ENCODE assay signal across 16 mouse cellular contexts in genomic region chr2:72095002-72095401, GRCm38 (mm10).
A peak's percentile ranks its signal among the peaks of the same experiment; 100 is the strongest.
DNase-seq lines count a peak whose midpoint lies in the region; ATAC-seq and TF ChIP-seq lines count a peak whose summit lies in the region.
"Had no signal": no experiment of that assay in that cellular context is flagged by ENCODE, and none has a peak within 500 bp of the region (broad histone marks: within the 10 kb centered on the region; RNA-seq: fewer than 3 reads in every experiment).

No protein-coding gene starts in this region.

- DNase-seq in hindbrain, embryonic 10.5 days (ENCODE audit: low spot score), result no peak
- DNase-seq in lung, embryonic 14.5 days, result no peak
- no peak for DNase-seq in lung, postnatal 4 days
- peak; percentile 50 for DNase-seq in brain, adult 2 months (ENCODE audit: low read depth, low spot score)
- DNase-seq in midbrain, postnatal 0 days (ENCODE audit: low spot score), result no peak
- DNase-seq: cerebellum, adult 9-11 months; heart, adult 18-20 months; heart, postnatal 14 days; right cerebral cortex, adult 18-20 months had no signal

- no peaks in the 10 kb centered on the region for H3K9me3 ChIP-seq in hindbrain, embryonic 13.5 days
- H3K9me3 ChIP-seq in hindbrain, embryonic 10.5 days, result no peaks in the 10 kb centered on the region
- no peaks in the 10 kb centered on the region for H3K9me3 ChIP-seq in lung, embryonic 14.5 days (ENCODE audit: low read depth, low read length)
- no peaks in the 10 kb centered on the region for H3K9me3 ChIP-seq in intestine, embryonic 16.5 days (ENCODE audit: control insufficient read depth, low read length)
- no peaks in the 10 kb centered on the region for H3K9me3 ChIP-seq in midbrain, postnatal 0 days (ENCODE audit: low read length)
- H3K9me3 ChIP-seq: embryonic facial prominence, embryonic 15.5 days; forebrain, embryonic 10.5 days; limb, embryonic 15.5 days; midbrain, embryonic 12.5 days had no signal

- H3K27ac ChIP-seq in hindbrain, embryonic 13.5 days, result 0 out of 2 replicates have a peak overlapping the region, but pooled peaks have one; percentile 35
- no peak overlapping the region for H3K27ac ChIP-seq in hindbrain, embryonic 10.5 days
- peak overlapping the region; percentile 1; the same call in 1 of the 2 replicates for H3K27ac ChIP-seq in lung, embryonic 14.5 days (ENCODE audit: low read depth)
- peak overlapping the region; percentile 26; the same call in 1 of the 2 replicates for H3K27ac ChIP-seq in intestine, embryonic 16.5 days (ENCODE audit: low read length)
- H3K27ac ChIP-seq in midbrain, postnatal 0 days (ENCODE audit: low read depth, low read length), result no peak overlapping the region
- H3K27ac ChIP-seq: embryonic facial prominence, embryonic 15.5 days; forebrain, embryonic 10.5 days; limb, embryonic 15.5 days; midbrain, embryonic 12.5 days had no signal

- no peaks in the 10 kb centered on the region for H3K27me3 ChIP-seq in hindbrain, embryonic 13.5 days
- H3K27me3 ChIP-seq in hindbrain, embryonic 10.5 days (ENCODE audit: insufficient read depth, poor library complexity, severe bottlenecking), result no peaks in the 10 kb centered on the region
- no peaks in the 10 kb centered on the region for H3K27me3 ChIP-seq in lung, embryonic 14.5 days (ENCODE audit: insufficient read depth, low read length)
- H3K27me3 ChIP-seq in intestine, embryonic 16.5 days (replicated peaks; ENCODE audit: control insufficient read depth, insufficient read depth, low read length), result no peaks in the 10 kb centered on the region
- no peaks in the 10 kb centered on the region for H3K27me3 ChIP-seq in midbrain, postnatal 0 days (ENCODE audit: insufficient read depth, low read length)
- H3K27me3 ChIP-seq: embryonic facial prominence, embryonic 15.5 days; limb, embryonic 15.5 days; midbrain, embryonic 12.5 days had no signal

- no peaks in the 10 kb centered on the region; the same call in 1 of the 2 replicates for H3K36me3 ChIP-seq in hindbrain, embryonic 13.5 days
- no peaks in the 10 kb centered on the region for H3K36me3 ChIP-seq in hindbrain, embryonic 10.5 days
- no peaks in the 10 kb centered on the region for H3K36me3 ChIP-seq in lung, embryonic 14.5 days (ENCODE audit: insufficient read depth)
- no peaks in the 10 kb centered on the region for H3K36me3 ChIP-seq in intestine, embryonic 16.5 days (ENCODE audit: control insufficient read depth, insufficient read depth, low read length)
- H3K36me3 ChIP-seq in midbrain, postnatal 0 days (ENCODE audit: insufficient read depth, low read length), result no peaks in the 10 kb centered on the region
- H3K36me3 ChIP-seq: embryonic facial prominence, embryonic 15.5 days; forebrain, embryonic 10.5 days; limb, embryonic 15.5 days; midbrain, embryonic 12.5 days had no signal

- H3K9ac ChIP-seq in hindbrain, embryonic 13.5 days, result no peak overlapping the region
- H3K9ac ChIP-seq in lung, embryonic 14.5 days, result no peak overlapping the region
- H3K9ac ChIP-seq in intestine, embryonic 16.5 days (ENCODE audit: low read depth, low read length), result no peak overlapping the region
- no peak overlapping the region for H3K9ac ChIP-seq in midbrain, postnatal 0 days (replicated peaks; ENCODE audit: low read length, poor library complexity, severe bottlenecking)
- H3K9ac ChIP-seq: embryonic facial prominence, embryonic 15.5 days; limb, embryonic 15.5 days; midbrain, embryonic 12.5 days had no signal

- ATAC-seq in hindbrain, embryonic 13.5 days (ENCODE audit: low FRiP score), result no peak
- no peak for ATAC-seq in lung, embryonic 14.5 days (ENCODE audit: insufficient read depth)
- no peak for ATAC-seq in intestine, embryonic 16.5 days
- ATAC-seq in midbrain, postnatal 0 days (ENCODE audit: low FRiP score), result no peak
- ATAC-seq: hindbrain, embryonic 16.5 days had no signal

- peaks cover 30% of the 10 kb centered on the region for H3K4me1 ChIP-seq in hindbrain, embryonic 13.5 days (replicated peaks)
- H3K4me1 ChIP-seq in hindbrain, embryonic 10.5 days (replicated peaks), result peaks cover 18% of the 10 kb centered on the region
- H3K4me1 ChIP-seq in lung, embryonic 14.5 days (ENCODE audit: insufficient read depth), result peaks cover 13% of the 10 kb centered on the region
- peaks cover 21% of the 10 kb centered on the region for H3K4me1 ChIP-seq in intestine, embryonic 16.5 days (ENCODE audit: control insufficient read depth, insufficient read depth, low read length)
- H3K4me1 ChIP-seq in midbrain, postnatal 0 days (ENCODE audit: insufficient read depth, low read length), result 0 out of 2 replicates have a peak, but pooled peaks cover 5% of the 10 kb centered on the region

- no peak overlapping the region for H3K4me2 ChIP-seq in hindbrain, embryonic 13.5 days
- no peak overlapping the region for H3K4me2 ChIP-seq in lung, embryonic 14.5 days
- H3K4me2 ChIP-seq in intestine, embryonic 16.5 days (ENCODE audit: low read depth, low read length), result no peak overlapping the region
- H3K4me2 ChIP-seq in midbrain, postnatal 0 days (ENCODE audit: low read depth, low read length, poor library complexity, severe bottlenecking), result no peak overlapping the region
- H3K4me2 ChIP-seq: embryonic facial prominence, embryonic 15.5 days; limb, embryonic 15.5 days; midbrain, embryonic 12.5 days had no signal

- H3K4me3 ChIP-seq in hindbrain, embryonic 13.5 days, result no peak overlapping the region
- no peak overlapping the region for H3K4me3 ChIP-seq in hindbrain, embryonic 10.5 days
- no peak overlapping the region for H3K4me3 ChIP-seq in lung, embryonic 14.5 days (ENCODE audit: low read depth, low read length)
- H3K4me3 ChIP-seq in intestine, embryonic 16.5 days (ENCODE audit: low read length), result no peak overlapping the region
- H3K4me3 ChIP-seq in midbrain, postnatal 0 days (ENCODE audit: low read depth, low read length), result no peak overlapping the region
- H3K4me3 ChIP-seq: embryonic facial prominence, embryonic 15.5 days; forebrain, embryonic 10.5 days; limb, embryonic 15.5 days; midbrain, embryonic 12.5 days had no signal

- 62% methylated on average over 6 of the region's 6 CpGs for WGBS in hindbrain, embryonic 13.5 days
- whole genome bisulfite sequencing in hindbrain, embryonic 10.5 days, result 68% methylated on average over 6 of the region's 6 CpGs
- 43% methylated on average over 6 of the region's 6 CpGs for WGBS in lung, embryonic 14.5 days
- WGBS in intestine, embryonic 16.5 days, result 46% methylated on average over 6 of the region's 6 CpGs
- WGBS in midbrain, postnatal 0 days, result 60% methylated on average over 6 of the region's 6 CpGs

- no peak for TF ChIP-seq CTCF in lung, embryonic 14.5 days (IDR thresholded peaks at IDR 0.05; ENCODE audit: low read depth)
- TF ChIP-seq CTCF in midbrain, postnatal 0 days (IDR thresholded peaks at IDR 0.05), result no peak

Comparison
In these comparisons a context has a peak if more than half of its experiments do, and no peak if none do; other contexts are left out.
1. H3K27ac ChIP-seq: peak in hindbrain, embryonic 13.5 days (single experiment), lung, embryonic 14.5 days (single experiment) and intestine, embryonic 16.5 days (single experiment); none in hindbrain, embryonic 10.5 days (single experiment) and midbrain, postnatal 0 days (single experiment).